Mouse (Mus musculus) large intestine, adult 2 months (tissue): Measurements from ENCODE around the gene Cyb5d1. TPM values are rescaled to one million over a fixed set of nuclear protein-coding genes. Genes with fewer than 3 reads are reported as not detected.

Experiments
- DNase-seq: peaks from one replicate; pipeline ENCODE4 v3.0.0-alpha.2; 2012; ENCODE audit warnings: low read depth, low spot score
- WGBS: fragments of 180-500 bp; shearing (Covaris S2); methylation state at CpG from one replicate; pipeline ENCODE4 v1.1.7; 2018; 5-methylcytosine and 5-hydroxymethylcytosine counted together
- polyA plus RNA-seq: library from polyadenylated mRNA; depleted of rRNA; stranded (reverse); fragments of >200 nt; gene quantifications from 2 replicates; pipeline ENCODE4 v1.2.3, GENCODE M21; 2012

Gene Cyb5d1
- polyA plus RNA-seq, 1 experiment: 6.1 TPM

- no peak for DNase-seq
- WGBS: 96% methylated on average over 4 of the region's 4 CpGs
Observed at GRCm38 (mm10) chr11:69388680-69389079, 6.8 kb downstream of the Cyb5d1 start.

- 70% methylated on average over 7 of the region's 7 CpGs for WGBS
- DNase-seq: no peak
Observed at GRCm38 (mm10) chr11:69386758-69387157, 8.7 kb downstream of the Cyb5d1 start.

GRCm38 (mm10) chr11:69384979-69385378, 10.5 kb downstream of the Cyb5d1 start:
- 62% methylated on average over 6 of the region's 6 CpGs for WGBS

GRCm38 (mm10) chr11:69382478-69383105, 12.8 kb downstream of the Cyb5d1 start:
- 75% methylated on average over 10 of the region's 10 CpGs for WGBS

More at GRCm38 (mm10) chr11:69384979-69385378, 10.5 kb downstream of the Cyb5d1 start:
- DNase-seq: no peak

GRCm38 (mm10) chr11:69381356-69381755, 14.1 kb downstream of the Cyb5d1 start:
- 77% methylated on average over 6 of the region's 6 CpGs for WGBS
- no peak for DNase-seq

More at GRCm38 (mm10) chr11:69382478-69383105, 12.8 kb downstream of the Cyb5d1 start:
- no peak for DNase-seq

- DNase-seq: no peak
- 86% methylated on average over 3 of the region's 3 CpGs for whole genome bisulfite sequencing
Observed at GRCm38 (mm10) chr11:69379600-69379999, 15.8 kb downstream of the Cyb5d1 start.

- no peak for DNase-seq
- WGBS: 28% methylated on average over 3 of the region's 3 CpGs
Observed at GRCm38 (mm10) chr11:69377766-69378165, 17.7 kb downstream of the Cyb5d1 start.

- no peak for DNase-seq
- WGBS: 88% methylated on average over 4 of the region's 4 CpGs
Observed at GRCm38 (mm10) chr11:69375646-69376045, 19.8 kb downstream of the Cyb5d1 start.

- WGBS: 90% methylated on average over 16 of the region's 16 CpGs
- DNase-seq: no peak
Observed at GRCm38 (mm10) chr11:69373223-69373965, 22.0 kb downstream of the Cyb5d1 start.

GRCm38 (mm10) chr11:69372780-69373170, 22.7 kb downstream of the Cyb5d1 start:
- 57% methylated on average over 3 of the region's 3 CpGs for WGBS

GRCm38 (mm10) chr11:69372056-69372779, 23.2 kb downstream of the Cyb5d1 start:
- DNase-seq: no peak
- WGBS: 64% methylated on average over 12 of the region's 12 CpGs

More at GRCm38 (mm10) chr11:69372780-69373170, 22.7 kb downstream of the Cyb5d1 start:
- no peak for DNase-seq

GRCm38 (mm10) chr11:69371601-69372000, 23.8 kb downstream of the Cyb5d1 start:
- 79% methylated on average over 12 of the region's 12 CpGs for WGBS
- no peak for DNase-seq

GRCm38 (mm10) chr11:69370817-69371215, 24.6 kb downstream of the Cyb5d1 start:
- no peak for DNase-seq
- 28% methylated on average over 9 of the region's 9 CpGs for WGBS

- no peak for DNase-seq
- 34% methylated on average over 2 of the region's 2 CpGs for WGBS
Observed at GRCm38 (mm10) chr11:69369990-69370816, 25.2 kb downstream of the Cyb5d1 start.

- WGBS: 2% methylated on average over 18 of the region's 34 CpGs
- no peak for DNase-seq
Observed at GRCm38 (mm10) chr11:69369215-69369989, 26.0 kb downstream of the Cyb5d1 start, which contains the start of gene Chd3. Gene Chd3, minus strand, starts transcription at chr11:69369406.

GRCm38 (mm10) chr11:69368356-69369214, 26.8 kb downstream of the Cyb5d1 start:
- no peak for DNase-seq
- under 1% methylated on average over 87 of the region's 106 CpGs for WGBS

GRCm38 (mm10) chr11:69367616-69368355, 27.6 kb downstream of the Cyb5d1 start:
- 2% methylated on average over 22 of the region's 22 CpGs for WGBS

More at GRCm38 (mm10) chr11:69367616-69368355, 27.6 kb downstream of the Cyb5d1 start:
- DNase-seq: no peak
